Mouse (Mus musculus): Measurements from ENCODE around the gene Peg3. TPM values are rescaled to one million over a fixed set of nuclear protein-coding genes. Genes with fewer than 3 reads are reported as not detected.

The Peg3 gene
- polyA plus RNA-seq, 1 experiment, result 1.7 TPM

DNA sequence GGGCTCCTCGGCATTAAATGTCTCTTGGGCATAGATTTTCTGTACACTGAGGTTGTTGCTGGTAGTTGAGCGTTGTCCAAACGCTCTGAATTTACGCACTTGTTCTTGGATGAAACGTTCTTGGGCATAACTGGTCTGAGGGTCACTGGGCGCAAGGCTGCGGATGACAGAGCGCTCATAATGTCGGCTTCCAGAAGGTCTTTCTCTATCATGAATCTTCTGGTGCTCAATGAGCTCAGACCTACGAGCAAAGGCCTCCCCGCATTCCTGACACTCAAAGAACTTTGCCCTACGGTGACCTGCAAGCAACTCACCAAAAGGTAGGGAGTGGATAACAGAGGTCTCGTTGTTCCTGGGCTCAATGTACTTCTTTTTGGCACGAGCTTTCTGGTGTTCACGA lies 20.8 kb downstream of the Peg3 start:
- TF ChIP-seq POLR2A (IDR thresholded peaks at IDR 0.05; ENCODE audit: control insufficient read depth, low read depth, low read length) (no peak), CTCF (IDR thresholded peaks at IDR 0.05; ENCODE audit: control insufficient read depth, insufficient read depth, insufficient replicate concordance, low read depth, low read length) (no peak)
- Histone ChIP-seq H3K4me3 (ENCODE audit: control insufficient read depth, low read depth, low read length) (no peak overlapping the region), H3K27me3 (ENCODE audit: control insufficient read depth, insufficient read depth, low read length) (no peaks in the 10 kb centered on the region), H3K4me1 (ENCODE audit: control insufficient read depth, insufficient read depth, low read length) (peaks cover 10% of the 10 kb centered on the region), H3K36me3 (ENCODE audit: control insufficient read depth, insufficient read depth, low read length) (no peaks in the 10 kb centered on the region), H3K27ac (ENCODE audit: control insufficient read depth, insufficient read depth, low read depth, low read length) (no peak overlapping the region)

DNA sequence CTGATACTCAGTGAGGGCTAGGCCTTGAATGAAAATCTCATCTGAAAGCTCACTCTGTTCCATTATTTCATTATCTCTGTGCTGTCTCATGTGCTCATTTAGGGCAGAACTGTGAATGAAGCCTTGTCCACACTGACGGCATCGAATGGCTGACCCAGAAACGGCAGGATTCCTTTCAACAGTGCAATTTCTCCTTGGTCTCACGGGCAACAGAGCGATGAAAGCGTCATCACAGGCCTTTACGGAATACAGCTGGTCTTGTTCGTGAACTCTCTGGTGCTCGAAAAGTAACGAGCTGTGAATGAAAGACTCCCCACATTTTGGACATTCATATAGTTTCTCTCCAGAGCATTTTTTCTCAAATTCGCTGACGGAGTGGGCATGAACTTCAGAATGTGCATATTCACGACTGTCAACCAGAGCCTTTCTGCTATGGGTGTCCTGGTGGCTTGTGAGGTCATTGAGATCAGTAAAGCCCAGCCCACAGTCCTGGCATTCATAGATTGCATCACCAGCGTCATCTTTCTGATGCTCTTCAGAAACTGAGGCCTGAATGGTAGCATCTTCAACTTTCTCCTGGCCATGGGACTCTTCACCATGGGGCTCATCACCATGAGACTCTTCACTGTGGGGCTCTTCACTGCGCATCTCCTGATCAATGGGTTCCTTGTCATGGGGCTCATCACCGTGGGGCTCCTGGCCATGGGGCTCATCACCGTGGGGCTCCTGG lies 21.6 kb downstream of the Peg3 start:
- Histone ChIP-seq H3K36me3 (ENCODE audit: control insufficient read depth, insufficient read depth, low read length) (no peaks in the 10 kb centered on the region), H3K27me3 (ENCODE audit: control insufficient read depth, insufficient read depth, low read length) (no peaks in the 10 kb centered on the region)

DNA sequence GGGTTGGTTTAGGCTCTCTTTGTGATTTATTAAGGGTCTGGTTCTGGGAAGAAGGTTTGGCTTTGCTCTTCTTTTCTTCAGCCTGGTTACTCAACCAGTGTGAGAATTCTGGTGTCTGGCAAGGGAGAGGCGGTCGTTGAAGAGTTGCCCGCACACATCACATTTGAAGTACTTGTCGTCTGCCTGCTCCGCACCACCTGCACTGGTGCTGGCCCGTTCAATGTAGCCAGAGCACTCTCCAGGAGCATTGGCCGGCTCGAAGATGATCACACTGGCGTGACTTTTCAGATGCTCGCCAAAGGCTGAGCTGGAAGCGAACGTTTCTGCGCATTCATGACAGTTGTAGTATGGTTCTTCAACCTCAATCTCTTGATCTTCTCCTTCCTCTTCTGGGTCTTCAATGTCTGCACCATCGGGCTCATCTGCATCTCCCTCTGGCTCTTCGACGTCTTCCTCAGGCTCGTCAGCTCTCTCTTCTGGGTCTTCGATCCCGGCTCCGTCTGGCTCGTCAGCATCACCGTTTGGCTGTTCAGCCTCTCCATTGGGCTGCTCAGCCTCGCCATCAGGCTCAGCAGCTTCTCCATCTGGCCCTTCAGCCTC lies 22.7 kb downstream of the Peg3 start:
- H3K27ac ChIP-seq (ENCODE audit: control insufficient read depth, insufficient read depth, low read depth, low read length), result no peak overlapping the region
- H3K4me3 ChIP-seq (ENCODE audit: control insufficient read depth, low read depth, low read length), result no peak overlapping the region
- no peaks in the 10 kb centered on the region for H3K27me3 ChIP-seq (ENCODE audit: control insufficient read depth, insufficient read depth, low read length)
- TF ChIP-seq POLR2A (IDR thresholded peaks at IDR 0.05; ENCODE audit: control insufficient read depth, low read depth, low read length) (no peak), CTCF (IDR thresholded peaks at IDR 0.05; ENCODE audit: control insufficient read depth, insufficient read depth, insufficient replicate concordance, low read depth, low read length) (no peak)
- peaks cover 10% of the 10 kb centered on the region for H3K4me1 ChIP-seq (ENCODE audit: control insufficient read depth, insufficient read depth, low read length)
- no peaks in the 10 kb centered on the region for H3K36me3 ChIP-seq (ENCODE audit: control insufficient read depth, insufficient read depth, low read length)

More for the DNA sequence above, 21.6 kb downstream of the Peg3 start:
- Histone ChIP-seq H3K27ac (ENCODE audit: control insufficient read depth, insufficient read depth, low read depth, low read length) (no peak overlapping the region), H3K4me1 (ENCODE audit: control insufficient read depth, insufficient read depth, low read length) (peaks cover 10% of the 10 kb centered on the region), H3K4me3 (ENCODE audit: control insufficient read depth, low read depth, low read length) (no peak overlapping the region)
- TF ChIP-seq CTCF (IDR thresholded peaks at IDR 0.05; ENCODE audit: control insufficient read depth, insufficient read depth, insufficient replicate concordance, low read depth, low read length), result no peak
- no peak for TF ChIP-seq POLR2A (IDR thresholded peaks at IDR 0.05; ENCODE audit: control insufficient read depth, low read depth, low read length)

DNA sequence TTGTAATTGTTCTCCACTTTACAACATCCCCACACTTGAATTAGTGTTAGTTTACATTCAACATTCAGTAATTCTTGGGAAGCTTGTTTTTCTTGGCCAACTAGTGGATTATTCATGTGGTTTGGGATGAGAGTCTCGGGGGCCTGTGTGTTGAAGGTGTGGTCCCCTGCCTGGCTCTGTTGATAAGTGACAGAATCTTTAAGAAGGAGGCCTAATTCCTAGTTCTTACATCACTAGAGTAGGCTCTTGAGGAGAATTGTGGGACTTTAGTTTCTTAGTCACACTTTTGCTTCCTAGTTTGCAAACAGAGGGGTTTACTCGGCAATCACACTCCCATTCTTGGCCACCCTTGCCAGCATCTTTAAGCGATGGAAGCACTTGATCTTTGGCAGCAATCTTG lies 31.0 kb downstream of the Peg3 start:
- H3K36me3 ChIP-seq (ENCODE audit: control insufficient read depth, insufficient read depth, low read length), result no peaks in the 10 kb centered on the region
- no peak overlapping the region for H3K4me3 ChIP-seq (ENCODE audit: control insufficient read depth, low read depth, low read length)
- H3K27me3 ChIP-seq (ENCODE audit: control insufficient read depth, insufficient read depth, low read length), result no peaks in the 10 kb centered on the region
- no peak for TF ChIP-seq CTCF (IDR thresholded peaks at IDR 0.05; ENCODE audit: control insufficient read depth, insufficient read depth, insufficient replicate concordance, low read depth, low read length)
- no peak for TF ChIP-seq POLR2A (IDR thresholded peaks at IDR 0.05; ENCODE audit: control insufficient read depth, low read depth, low read length)
- H3K4me1 ChIP-seq (ENCODE audit: control insufficient read depth, insufficient read depth, low read length), result no peaks in the 10 kb centered on the region
- no peak overlapping the region for H3K27ac ChIP-seq (ENCODE audit: control insufficient read depth, insufficient read depth, low read depth, low read length)

DNA sequence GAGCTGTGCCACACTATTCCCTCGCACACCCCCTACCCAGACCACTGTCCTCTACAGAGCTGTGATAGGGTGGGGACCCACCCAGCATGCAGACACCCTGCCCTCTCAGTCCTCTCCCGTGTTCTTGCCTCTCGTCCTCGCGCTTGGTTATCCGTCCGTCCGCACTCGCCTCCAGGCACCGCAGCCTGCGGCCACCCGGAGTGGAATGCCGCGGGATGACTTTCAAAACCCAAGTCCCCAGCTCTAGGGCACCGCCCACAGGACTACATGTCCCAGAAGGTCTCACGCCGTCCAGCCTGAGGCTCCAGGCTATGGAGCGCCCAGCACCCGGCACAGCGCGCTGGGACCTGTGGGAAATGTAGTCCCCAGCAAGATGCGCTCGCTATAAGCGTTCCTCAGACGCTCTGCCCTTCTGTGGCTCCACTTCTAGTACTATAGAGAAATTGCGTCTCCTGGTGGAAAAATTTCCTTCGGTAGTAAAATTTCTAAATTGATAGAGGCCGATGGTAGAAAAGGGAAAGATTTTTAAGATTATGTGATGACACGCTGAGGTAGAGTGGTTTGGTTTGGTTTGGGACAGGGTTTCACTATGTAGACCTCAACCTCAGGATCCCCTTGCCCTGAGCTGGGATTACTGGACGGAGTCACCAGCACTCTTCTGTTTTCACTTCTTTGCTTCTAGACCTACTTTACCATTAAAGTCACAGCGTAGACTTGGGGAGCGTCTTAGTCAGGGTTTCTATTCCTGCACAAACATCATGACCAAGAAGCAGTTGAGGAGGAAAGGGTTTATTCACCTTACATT lies 33.8 kb downstream of the Peg3 start, which contains the start of gene Zim1:
Gene Zim1, minus strand, starts transcription at position 210 of the 805 bp plus-strand sequence.
- TF ChIP-seq POLR2A (IDR thresholded peaks at IDR 0.05; ENCODE audit: control insufficient read depth, low read depth, low read length) (no peak), CTCF (IDR thresholded peaks at IDR 0.05; ENCODE audit: control insufficient read depth, insufficient read depth, insufficient replicate concordance, low read depth, low read length) (no peak)
- H3K27ac ChIP-seq (ENCODE audit: control insufficient read depth, insufficient read depth, low read depth, low read length), result no peak within 1 kb of the TSS
- H3K27me3 ChIP-seq (ENCODE audit: control insufficient read depth, insufficient read depth, low read length), result no peaks in the 10 kb centered on the region
- H3K36me3 ChIP-seq (ENCODE audit: control insufficient read depth, insufficient read depth, low read length), result no peaks in the 10 kb centered on the region
- peak within 1 kb of the TSS; percentile 39 for H3K4me3 ChIP-seq (ENCODE audit: control insufficient read depth, low read depth, low read length)
- no peaks in the 10 kb centered on the region for H3K4me1 ChIP-seq (ENCODE audit: control insufficient read depth, insufficient read depth, low read length)

DNA sequence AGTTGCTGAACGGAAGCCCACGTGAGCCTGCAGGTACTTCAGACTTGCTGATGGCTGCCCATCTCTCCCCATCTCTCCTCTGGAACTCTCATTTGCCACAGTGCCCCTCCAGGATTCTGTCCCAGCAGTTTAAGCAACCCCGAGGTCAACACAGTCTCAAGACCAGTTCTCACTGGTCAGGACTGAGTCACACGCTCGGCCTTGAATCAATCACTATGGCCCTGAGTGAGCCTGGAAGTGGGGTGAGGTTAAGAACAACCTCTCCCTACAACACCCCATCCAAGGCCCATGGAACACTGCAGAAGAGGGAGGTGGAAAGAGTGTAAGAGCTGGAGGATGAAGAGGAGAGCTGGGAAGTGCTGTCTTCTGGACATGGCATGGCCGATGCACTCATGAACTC lies 44.7 kb downstream of the Peg3 start:
- no peaks in the 10 kb centered on the region for H3K36me3 ChIP-seq (ENCODE audit: control insufficient read depth, insufficient read depth, low read length)
- no peaks in the 10 kb centered on the region for H3K4me1 ChIP-seq (ENCODE audit: control insufficient read depth, insufficient read depth, low read length)
- H3K4me3 ChIP-seq (ENCODE audit: control insufficient read depth, low read depth, low read length), result no peak overlapping the region
- H3K27me3 ChIP-seq (ENCODE audit: control insufficient read depth, insufficient read depth, low read length), result no peaks in the 10 kb centered on the region
- TF ChIP-seq CTCF (IDR thresholded peaks at IDR 0.05; ENCODE audit: control insufficient read depth, insufficient read depth, insufficient replicate concordance, low read depth, low read length), result no peak
- no peak for TF ChIP-seq POLR2A (IDR thresholded peaks at IDR 0.05; ENCODE audit: control insufficient read depth, low read depth, low read length)
- no peak overlapping the region for H3K27ac ChIP-seq (ENCODE audit: control insufficient read depth, insufficient read depth, low read depth, low read length)

DNA sequence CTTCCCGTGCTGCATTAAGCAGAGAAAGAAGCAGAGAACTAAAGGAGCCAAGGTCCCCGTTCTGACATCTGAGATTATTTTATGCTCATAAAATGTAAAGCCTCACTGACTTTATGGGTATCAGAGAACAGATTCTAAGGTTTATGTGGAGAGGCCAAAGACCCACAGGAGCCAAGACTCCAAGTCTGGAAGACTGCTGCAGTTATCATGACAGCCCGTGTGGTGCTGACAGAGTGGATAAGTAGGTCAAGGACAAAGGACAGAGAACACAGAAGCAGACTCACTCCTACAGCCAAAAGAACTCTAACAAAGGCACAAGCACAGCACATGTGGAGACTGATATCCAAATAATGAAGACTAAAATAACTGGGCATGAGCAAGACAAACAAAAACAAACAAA lies 63.5 kb downstream of the Peg3 start:
- no peaks in the 10 kb centered on the region for H3K36me3 ChIP-seq (ENCODE audit: control insufficient read depth, insufficient read depth, low read length)
- peaks cover 8% of the 10 kb centered on the region for H3K4me1 ChIP-seq (ENCODE audit: control insufficient read depth, insufficient read depth, low read length)
- TF ChIP-seq CTCF (IDR thresholded peaks at IDR 0.05; ENCODE audit: control insufficient read depth, insufficient read depth, insufficient replicate concordance, low read depth, low read length) (no peak), POLR2A (IDR thresholded peaks at IDR 0.05; ENCODE audit: control insufficient read depth, low read depth, low read length) (no peak)

More for the DNA sequence above, 63.5 kb downstream of the Peg3 start:
- Histone ChIP-seq H3K4me3 (ENCODE audit: control insufficient read depth, low read depth, low read length) (no peak overlapping the region), H3K27ac (ENCODE audit: control insufficient read depth, insufficient read depth, low read depth, low read length) (no peak overlapping the region), H3K27me3 (ENCODE audit: control insufficient read depth, insufficient read depth, low read length) (no peaks in the 10 kb centered on the region)

All from testis, adult 2 months (tissue).